Mouse (Mus musculus) kidney, embryonic 16.5 days (tissue): ENCODE results near the gene Lrrc55. TPM values are rescaled to one million over a fixed set of nuclear protein-coding genes. Genes with fewer than 3 reads are reported as not detected.

ENCODE experiments used
- ATAC-seq: fragments of 200-750 bp; cut with Nextera tagmentation; 2 replicates; pipeline ENCODE4 v1.8.0; 2017; ENCODE audit warnings: moderate TSS enrichment; ENCODE audit not compliant: low FRiP score, low TSS enrichment
- H3K27ac ChIP-seq: fragments of 300-500 bp; sonication (generic); 2 replicates; pipeline ENCODE4 v1.5.1; 2014; ENCODE audit warnings: low read length
- H3K27me3 ChIP-seq: fragments of 300-500 bp; sonication (generic); 2 replicates; pipeline ENCODE4 v1.6.1; 2014; ENCODE audit warnings: low read length, control low read depth, mixed read lengths; ENCODE audit not compliant: insufficient read depth
- H3K36me3 ChIP-seq: fragments of 300-500 bp; sonication (generic); 2 replicates; pipeline ENCODE4 v1.6.1; 2014; ENCODE audit warnings: low read length, control low read depth, mixed read lengths; ENCODE audit not compliant: insufficient read depth
- H3K4me1 ChIP-seq: fragments of 300-500 bp; sonication (generic); 2 replicates; pipeline ENCODE4 v1.6.1; 2014; ENCODE audit warnings: low read length, control low read depth, mixed read lengths; ENCODE audit not compliant: insufficient read depth
- H3K4me2 ChIP-seq: fragments of 300-500 bp; sonication (generic); replicated peaks from 2 replicates; pipeline ENCODE4 v1.6.1; 2014; ENCODE audit warnings: low read depth, low read length
- H3K4me3 ChIP-seq: fragments of 300-500 bp; sonication (generic); 2 replicates; pipeline ENCODE4 v1.5.1; 2014; ENCODE audit warnings: mild to moderate bottlenecking, low read length
- H3K9ac ChIP-seq: fragments of 300-500 bp; sonication (generic); replicated peaks from 2 replicates; pipeline ENCODE4 v1.6.1; 2014; ENCODE audit warnings: low read length
- H3K9me3 ChIP-seq: fragments of 300-500 bp; sonication (generic); 2 replicates; pipeline ENCODE4 v1.6.1; 2016; ENCODE audit warnings: low read length, control low read depth
- WGBS: fragments of 180-500 bp; shearing (Covaris S2); extraction: QIAGEN DNeasy Blood & Tissue Kit; methylation state at CpG from one replicate; pipeline ENCODE4 v1.1.7; 2014; 5-methylcytosine and 5-hydroxymethylcytosine counted together
- polyA plus RNA-seq: library from polyadenylated mRNA; unstranded; fragments of >200 nt; fragmentation: Nextera tagmentation; extraction: Ambion mirVana; gene quantifications from 2 replicates; pipeline ENCODE4 v1.2.1, GENCODE M21; 2015

Lrrc55 gene
- polyA plus RNA-seq, 1 experiment from 2014 or later = 0.80 TPM

GRCm38 (mm10) chr2:85172763-85173103 is 24.3 kb downstream of the Lrrc55 start:
- Histone ChIP-seq H3K27me3 (peaks cover 17% of the 10 kb centered on the region; the same call in 1 of the 2 replicates), H3K4me3 (no peak overlapping the region), H3K4me2 (no peak overlapping the region), H3K9me3 (no peaks in the 10 kb centered on the region), H3K9ac (no peak overlapping the region), H3K27ac (peak overlapping the region; percentile 5; the same call in 1 of the 2 replicates), H3K4me1 (peaks cover 13% of the 10 kb centered on the region), H3K36me3 (no peaks in the 10 kb centered on the region)
- 63% methylated on average over 2 of the region's 2 CpGs for WGBS
- no peak for ATAC-seq

GRCm38 (mm10) chr2:85172071-85172762 is 24.8 kb downstream of the Lrrc55 start:
- WGBS = 30% methylated on average over 3 of the region's 3 CpGs
- peak overlapping the region; percentile 26 for H3K27ac ChIP-seq

GRCm38 (mm10) chr2:85168327-85168726 is 28.7 kb downstream of the Lrrc55 start:
- ATAC-seq = no peak
- WGBS = 91% methylated on average over 1 of the region's 1 CpGs
- Histone ChIP-seq H3K9ac (no peak overlapping the region), H3K4me2 (no peak overlapping the region), H3K4me1 (peaks cover 19% of the 10 kb centered on the region), H3K9me3 (no peaks in the 10 kb centered on the region), H3K36me3 (no peaks in the 10 kb centered on the region), H3K4me3 (no peak overlapping the region), H3K27me3 (peaks cover 17% of the 10 kb centered on the region; the same call in 1 of the 2 replicates), H3K27ac (peak overlapping the region; percentile 64)

More at GRCm38 (mm10) chr2:85172071-85172762, 24.8 kb downstream of the Lrrc55 start:
- no peak overlapping the region for H3K4me2 ChIP-seq
- peaks cover 13% of the 10 kb centered on the region for H3K4me1 ChIP-seq
- no peaks in the 10 kb centered on the region for H3K9me3 ChIP-seq
- no peak overlapping the region for H3K9ac ChIP-seq
- peaks cover 17% of the 10 kb centered on the region; the same call in 1 of the 2 replicates for H3K27me3 ChIP-seq
- H3K4me3 ChIP-seq = no peak overlapping the region
- ATAC-seq = peak; percentile 79
- H3K36me3 ChIP-seq = no peaks in the 10 kb centered on the region

GRCm38 (mm10) chr2:85167624-85168023 is 29.4 kb downstream of the Lrrc55 start:
- Histone ChIP-seq H3K9ac (no peak overlapping the region), H3K36me3 (no peaks in the 10 kb centered on the region), H3K4me3 (no peak overlapping the region), H3K27me3 (peaks cover 17% of the 10 kb centered on the region; the same call in 1 of the 2 replicates), H3K4me1 (peaks cover 16% of the 10 kb centered on the region), H3K4me2 (no peak overlapping the region), H3K9me3 (no peaks in the 10 kb centered on the region), H3K27ac (peak overlapping the region; percentile 64)
- ATAC-seq = peak; percentile 28; the same call in 1 of the 2 replicates
- 43% methylated on average over 1 of the region's 1 CpGs for WGBS

- peak; percentile 83 for ATAC-seq
These were observed 33.5 kb downstream of the Lrrc55 start for GRCm38 (mm10) chr2:85163311-85164047.

GRCm38 (mm10) chr2:85161638-85162093 is 35.3 kb downstream of the Lrrc55 start:
- Histone ChIP-seq H3K4me2 (no peak overlapping the region), H3K9me3 (no peaks in the 10 kb centered on the region), H3K27me3 (no peaks in the 10 kb centered on the region), H3K27ac (no peak overlapping the region), H3K36me3 (no peaks in the 10 kb centered on the region), H3K9ac (no peak overlapping the region), H3K4me1 (peaks cover 20% of the 10 kb centered on the region), H3K4me3 (no peak overlapping the region)
- 18% methylated on average over 1 of the region's 1 CpGs for WGBS
- no peak for ATAC-seq

More at GRCm38 (mm10) chr2:85163311-85164047, 33.5 kb downstream of the Lrrc55 start:
- Histone ChIP-seq H3K4me2 (no peak overlapping the region), H3K9ac (no peak overlapping the region), H3K9me3 (no peaks in the 10 kb centered on the region), H3K4me1 (peaks cover 20% of the 10 kb centered on the region), H3K36me3 (no peaks in the 10 kb centered on the region), H3K27ac (peak overlapping the region; percentile 64; the same call in 1 of the 2 replicates), H3K4me3 (no peak overlapping the region), H3K27me3 (peaks cover 6% of the 10 kb centered on the region; the same call in 1 of the 2 replicates)
- WGBS = 14% methylated on average over 7 of the region's 7 CpGs

GRCm38 (mm10) chr2:85160901-85161637 is 35.9 kb downstream of the Lrrc55 start:
- no peaks in the 10 kb centered on the region for H3K27me3 ChIP-seq
- no peak overlapping the region for H3K27ac ChIP-seq
- peak; percentile 49; the same call in 1 of the 2 replicates for ATAC-seq
- no peaks in the 10 kb centered on the region for H3K36me3 ChIP-seq
- no peaks in the 10 kb centered on the region for H3K9me3 ChIP-seq
- no peak overlapping the region for H3K4me3 ChIP-seq
- WGBS = 60% methylated on average over 4 of the region's 4 CpGs
- peaks cover 20% of the 10 kb centered on the region for H3K4me1 ChIP-seq
- H3K4me2 ChIP-seq = no peak overlapping the region
- H3K9ac ChIP-seq = no peak overlapping the region

- Histone ChIP-seq H3K27me3 (no peaks in the 10 kb centered on the region), H3K9ac (no peak overlapping the region), H3K4me3 (no peak overlapping the region), H3K36me3 (no peaks in the 10 kb centered on the region), H3K27ac (no peak overlapping the region), H3K4me2 (no peak overlapping the region), H3K9me3 (no peaks in the 10 kb centered on the region), H3K4me1 (peaks cover 14% of the 10 kb centered on the region)
- WGBS = 87% methylated on average over 3 of the region's 3 CpGs
- no peak for ATAC-seq
These were observed 39.6 kb downstream of the Lrrc55 start for GRCm38 (mm10) chr2:85157382-85157781.

- Histone ChIP-seq H3K4me1 (peaks cover 8% of the 10 kb centered on the region), H3K9me3 (no peaks in the 10 kb centered on the region), H3K9ac (no peak overlapping the region), H3K27ac (no peak overlapping the region), H3K36me3 (no peaks in the 10 kb centered on the region), H3K4me3 (no peak overlapping the region), H3K4me2 (no peak overlapping the region), H3K27me3 (no peaks in the 10 kb centered on the region)
- no peak for ATAC-seq
- WGBS = 78% methylated on average over 5 of the region's 5 CpGs
These were observed 40.9 kb downstream of the Lrrc55 start for GRCm38 (mm10) chr2:85156136-85156535.
